Mouse (Mus musculus) CH12.LX (cell line): ENCODE results near the gene Mex3d. TPM values are rescaled to one million over a fixed set of nuclear protein-coding genes. Genes with fewer than 3 reads are reported as not detected.

Experiments
- DNase-seq: peaks from one replicate; pipeline ENCODE4 v3.0.0-alpha.2; 2013; ENCODE audit errors: extremely low read depth
- H3K27ac ChIP-seq: 2 replicates; pipeline ENCODE4 v1.5.1; 2012; ENCODE audit warnings: low read depth, mild to moderate bottlenecking, control low read depth, moderate library complexity; ENCODE audit not compliant: insufficient read depth
- H3K27me3 ChIP-seq: replicated peaks from 2 replicates; pipeline ENCODE3; 2012; ENCODE audit warnings: inconsistent platforms
- H3K36me3 ChIP-seq, 2 experiments: replicated peaks in 1 of 2; 2 replicates each; pipeline versions ENCODE3 to v1.6.1; 2012; ENCODE audit warnings: inconsistent platforms in 1 of 2, low read length in 1 of 2, mild to moderate bottlenecking in 1 of 2, mixed read lengths in 1 of 2, moderate library complexity in 1 of 2; ENCODE audit not compliant: control insufficient read depth in 1 of 2, insufficient read depth in 1 of 2
- H3K4me1 ChIP-seq, 2 experiments: 2 replicates each; pipeline ENCODE4 v1.6.1; 2012; ENCODE audit warnings: inconsistent platforms in 1 of 2, moderate library complexity in 1 of 2; ENCODE audit not compliant: insufficient read depth in 2 of 2, control insufficient read depth in 1 of 2
- H3K4me2 ChIP-seq: 2 replicates; pipeline ENCODE4 v1.6.1; 2012; ENCODE audit warnings: low read depth, mild to moderate bottlenecking, control low read depth; ENCODE audit not compliant: poor library complexity, insufficient read depth, severe bottlenecking
- H3K4me3 ChIP-seq, 3 experiments: fragments of 150-350 bp in 1 of 3; sonication (generic) in 1 of 3; replicated peaks in 1 of 3; 2 replicates each; pipeline versions ENCODE3 to v1.5.1; 2011 to 2012; ENCODE audit warnings: low read depth in 2 of 3, low read length in 2 of 3, mild to moderate bottlenecking in 2 of 3, moderate library complexity in 2 of 3, control low read depth in 1 of 3, improper control_type of control experiment in 1 of 3, inconsistent platforms in 1 of 3, mixed read lengths in 1 of 3; ENCODE audit not compliant: poor library complexity in 1 of 3
- H3K79me2 ChIP-seq: replicated peaks from 2 replicates; pipeline ENCODE4 v1.6.1; 2012; ENCODE audit warnings: mild to moderate bottlenecking, moderate library complexity; ENCODE audit not compliant: control insufficient read depth, poor library complexity, insufficient read depth, severe bottlenecking; ENCODE audit errors: extremely low read depth
- H3K9ac ChIP-seq: 2 replicates; pipeline ENCODE4 v1.6.1; 2012; ENCODE audit warnings: low read depth, mild to moderate bottlenecking, control low read depth, moderate library complexity; ENCODE audit not compliant: insufficient read depth
- H3K9me3 ChIP-seq: replicated peaks from 2 replicates; pipeline ENCODE3; 2012; ENCODE audit warnings: low read length, inconsistent platforms, mixed read lengths
- CTCF ChIP-seq, 2 experiments: IDR thresholded peaks in 1 of 2; conservative IDR thresholded peaks in 1 of 2; 2 replicates each; pipeline ENCODE4 v1.5.1; 2011 to 2012; ENCODE audit warnings: low read depth in 2 of 2, low read length in 2 of 2, improper control_type of control experiment in 1 of 2, inconsistent platforms in 1 of 2, mild to moderate bottlenecking in 1 of 2, moderate library complexity in 1 of 2
- ELF1 ChIP-seq: IDR thresholded peaks from 2 replicates; pipeline ENCODE4 v1.6.1; 2014; ENCODE audit warnings: low read depth, mild to moderate bottlenecking, inconsistent platforms, low read length, improper control_type of control experiment
- JUND ChIP-seq: conservative IDR thresholded peaks from 2 replicates; pipeline ENCODE4 v1.6.1; 2011; ENCODE audit warnings: low read depth, low read length, improper control_type of control experiment
- MAFK ChIP-seq: IDR thresholded peaks from 2 replicates; pipeline ENCODE4 v1.6.1; 2011; ENCODE audit warnings: low read length, improper control_type of control experiment; ENCODE audit not compliant: insufficient replicate concordance
- MAZ ChIP-seq: IDR thresholded peaks from 2 replicates; pipeline ENCODE4 v1.6.1; 2012; ENCODE audit warnings: low read depth, mild to moderate bottlenecking, inconsistent platforms, low read length, improper control_type of control experiment, moderate library complexity
- MXI1 ChIP-seq: IDR thresholded peaks from 2 replicates; pipeline ENCODE4 v1.6.1; 2011; ENCODE audit warnings: mild to moderate bottlenecking, low read depth, low read length, improper control_type of control experiment
- PAX5 ChIP-seq: IDR thresholded peaks from 2 replicates; pipeline ENCODE4 v1.6.1; 2012; ENCODE audit warnings: low read length, inconsistent platforms, mixed read lengths
- POLR2AphosphoS2 ChIP-seq: IDR thresholded peaks from 2 replicates; pipeline ENCODE4 v1.6.1; 2011; ENCODE audit warnings: low read depth, low read length, improper control_type of control experiment
- RAD21 ChIP-seq: IDR thresholded peaks from 2 replicates; pipeline ENCODE4 v1.6.1; 2011; ENCODE audit warnings: low read depth, mild to moderate bottlenecking, low read length, improper control_type of control experiment, moderate library complexity
- SIN3A ChIP-seq: IDR thresholded peaks from 2 replicates; pipeline ENCODE4 v1.6.1; 2012; ENCODE audit warnings: low read length, improper control_type of control experiment, inconsistent platforms
- SMC3 ChIP-seq: IDR thresholded peaks from 2 replicates; pipeline ENCODE4 v1.6.1; 2011; ENCODE audit warnings: low read depth, low read length, improper control_type of control experiment
- ZMIZ1 ChIP-seq: IDR thresholded peaks from 2 replicates; pipeline ENCODE4 v1.6.1; 2012; ENCODE audit warnings: low read depth, mild to moderate bottlenecking, inconsistent platforms, low read length, improper control_type of control experiment
- dilution Hi-C: fragments of 300-500 bp; cut with MboI; formaldehyde crosslinking; loops from 2 replicates; pipeline ENCODE4 v1.14.3; 2020; ENCODE audit warnings: low sequenced_read_pairs; ENCODE audit not compliant: extremely low pct_unique_long_range_greater_than_20kb, extremely low pct_ligation_motif_present
- in situ Hi-C: fragments of 300-500 bp; cut with MboI; formaldehyde crosslinking; loops from 3 replicates; pipeline ENCODE4 v1.14.3; 2019; ENCODE audit warnings: low sequenced_read_pairs, low pct_ligation_motif_present, low pct_unique_long_range_greater_than_20kb, mixed read lengths
- polyA plus RNA-seq: library from polyadenylated mRNA; unstranded; fragments of >175 nt; gene quantifications from 2 replicates; pipeline ENCODE4 v1.2.1, GENCODE M21; 2012; ENCODE audit warnings: low read depth; ENCODE audit not compliant: insufficient read length
- total RNA-seq, 2 experiments: library from RNA; depleted of rRNA; stranded (reverse); fragments of 300-350 nt in 1 of 2; fragments of >200 nt in 1 of 2; gene quantifications; 2 replicates each; pipeline ENCODE4 v1.2.3; 2012 to 2014

Mex3d gene
- total and polyA plus RNA-seq, 3 experiments = 5.9 to 8.5 (median 6.6) TPM

DNA sequence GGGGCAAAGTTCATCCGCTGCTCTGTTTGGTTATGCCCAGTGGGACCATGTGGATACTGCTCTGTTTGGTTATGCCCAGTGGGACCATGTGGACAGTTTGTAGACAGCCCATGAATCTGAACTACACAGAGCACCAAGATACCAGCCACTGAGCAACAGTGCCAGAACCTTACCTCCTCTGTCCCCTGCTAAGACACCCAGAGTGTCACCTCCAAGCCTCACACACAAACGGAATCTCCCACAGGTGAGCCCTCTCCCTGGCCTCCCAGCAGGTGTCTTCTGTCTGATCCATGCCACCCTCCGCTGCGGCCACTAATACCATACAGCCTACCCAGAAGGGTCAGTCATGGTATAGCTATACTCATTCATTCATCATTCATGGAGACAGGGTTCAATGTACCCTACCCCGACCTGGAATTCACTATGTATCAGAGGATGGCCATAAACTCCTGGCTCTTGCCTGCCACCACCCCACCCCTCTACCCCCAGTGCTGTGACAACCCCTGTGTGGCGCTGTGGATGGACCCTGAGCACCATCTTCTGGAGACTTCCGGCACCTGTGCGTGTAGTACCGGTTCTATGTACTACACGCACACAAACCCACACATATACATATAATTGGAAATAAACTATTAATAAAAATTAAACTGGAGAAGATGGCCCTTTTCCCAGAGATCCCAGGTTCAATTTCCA lies 18.2 kb upstream of the Mex3d start:
- peak overlapping the region; percentile 85 to 97 (median 95) for H3K4me3 ChIP-seq
- H3K4me2 ChIP-seq = peak overlapping the region; percentile 83
- H3K9me3 ChIP-seq = peaks cover 9% of the 10 kb centered on the region
- H3K9ac ChIP-seq = peak overlapping the region; percentile 81
- peaks cover 16 to 45% of the 10 kb centered on the region in 2 experiments for H3K4me1 ChIP-seq
- dilution Hi-C loops = no loop called here
- in situ Hi-C loops = no loop called here
- no peaks in the 10 kb centered on the region for H3K27me3 ChIP-seq
- H3K27ac ChIP-seq = no peak overlapping the region
- TF ChIP-seq SMC3 (peak; percentile 60), CTCF (conservative IDR thresholded peaks at IDR 0.05 in 1 of 2, IDR thresholded peaks at IDR 0.05 in 1 of 2; ENCODE audit: low read depth in 2 of 2, low read length in 2 of 2) (peak in 1 of 2 experiments; percentile 71; a peak in 2 of 4 replicates), MAZ (peak; percentile 44; the same call in 1 of the 2 replicates), RAD21 (peak; percentile 62), JUND (no peak), ZMIZ1 (no peak), MXI1 (peak; percentile 64), SIN3A (peak; percentile 55; the same call in 1 of the 2 replicates), ELF1 (0 out of 2 replicates have a peak, but pooled peaks have one; percentile 23)
- peak; percentile 46 for DNase-seq
- H3K36me3 ChIP-seq = peaks cover 52 to 73% of the 10 kb centered on the region in 2 experiments
- peaks cover 25% of the 10 kb centered on the region for H3K79me2 ChIP-seq

DNA sequence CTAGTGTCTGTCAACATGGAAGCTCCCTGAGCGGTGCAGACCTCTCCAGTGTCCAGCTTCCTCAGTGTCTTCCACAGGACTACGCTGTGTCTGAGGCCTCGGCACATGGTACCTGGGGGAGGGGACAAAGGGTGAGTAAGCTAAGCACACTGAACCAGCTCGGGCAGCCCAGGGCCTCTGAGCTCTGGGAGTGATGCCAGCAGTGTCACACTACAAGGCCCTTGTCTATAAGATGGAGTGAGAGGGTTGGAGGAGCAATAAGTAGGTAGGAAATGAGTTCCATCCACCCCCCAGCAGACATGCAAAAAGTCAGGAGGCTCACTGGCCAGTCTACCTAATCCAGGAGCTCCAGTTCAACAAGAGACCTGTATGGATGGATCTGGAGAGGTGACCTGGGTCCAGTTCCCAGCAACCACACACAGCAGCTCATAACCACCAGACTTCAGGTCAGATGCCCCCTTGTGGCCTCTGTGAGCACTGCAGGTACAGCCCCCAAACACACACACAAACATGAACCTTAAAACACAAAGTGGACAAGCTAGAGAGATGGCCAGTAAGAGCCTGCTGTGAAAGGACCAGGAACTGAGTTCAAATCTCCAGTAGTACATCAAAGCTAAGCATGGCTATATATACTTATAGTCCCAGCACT lies 15.7 kb upstream of the Mex3d start:
- in situ Hi-C loops = no loop called here
- no peak overlapping the region for H3K9ac ChIP-seq
- H3K4me1 ChIP-seq = peaks cover 20 to 48% of the 10 kb centered on the region in 2 experiments
- H3K79me2 ChIP-seq = peaks cover 25% of the 10 kb centered on the region
- H3K36me3 ChIP-seq = peaks cover 34 to 49% of the 10 kb centered on the region in 2 experiments
- H3K27me3 ChIP-seq = no peaks in the 10 kb centered on the region
- no peak overlapping the region for H3K27ac ChIP-seq
- no peak overlapping the region for H3K4me2 ChIP-seq
- H3K4me3 ChIP-seq = no peak overlapping the region
- peak; percentile 62 for TF ChIP-seq CTCF (conservative IDR thresholded peaks at IDR 0.05 in 1 of 2, IDR thresholded peaks at IDR 0.05 in 1 of 2; ENCODE audit: low read depth in 2 of 2, low read length in 2 of 2)
- no peak for TF ChIP-seq MXI1
- TF ChIP-seq SMC3 = peak; percentile 43
- TF ChIP-seq RAD21 = peak; percentile 17
- no peak for TF ChIP-seq PAX5
- peaks cover 9% of the 10 kb centered on the region for H3K9me3 ChIP-seq
- dilution Hi-C loops = no loop called here
- DNase-seq = no peak

DNA sequence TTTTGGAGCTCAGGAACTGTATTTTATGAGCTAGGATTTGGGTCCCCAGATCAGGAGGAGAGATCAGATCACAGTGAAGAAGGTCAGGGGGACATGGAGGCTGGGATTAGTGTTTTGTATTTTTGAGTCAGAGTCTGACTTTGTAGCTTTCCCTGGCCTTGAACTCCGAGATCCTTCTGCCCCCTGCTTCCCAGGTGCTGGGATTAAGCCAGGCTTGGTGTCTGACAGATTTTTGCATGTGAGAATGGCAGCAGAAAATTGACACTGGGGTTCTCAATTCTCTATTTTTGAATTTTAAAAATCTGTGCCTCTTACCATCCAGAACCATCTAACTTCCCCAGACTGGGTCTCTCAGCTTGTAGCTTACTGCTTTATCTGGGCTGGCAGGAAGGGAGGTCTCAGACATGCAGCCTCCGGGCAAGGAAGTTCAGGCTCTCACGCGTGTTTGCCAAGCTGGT lies 13.3 kb upstream of the Mex3d start:
- peak overlapping the region; percentile 76 for H3K4me2 ChIP-seq
- peaks cover 35% of the 10 kb centered on the region for H3K79me2 ChIP-seq
- H3K27me3 ChIP-seq = no peaks in the 10 kb centered on the region
- in situ Hi-C loops = no loop called here
- no peak for DNase-seq
- TF ChIP-seq MAFK (no peak), POLR2AphosphoS2 (0 out of 2 replicates have a peak, but pooled peaks have one; percentile 24)
- H3K36me3 ChIP-seq = peaks cover 37 to 56% of the 10 kb centered on the region in 2 experiments
- H3K9ac ChIP-seq = peak overlapping the region; percentile 78
- dilution Hi-C loops = no loop called here
- peaks cover 25 to 54% of the 10 kb centered on the region in 2 experiments for H3K4me1 ChIP-seq
- peaks cover 9% of the 10 kb centered on the region for H3K9me3 ChIP-seq
- peak overlapping the region in 2 of 3 experiments; percentile 60 to 63 for H3K4me3 ChIP-seq
- H3K27ac ChIP-seq = peak overlapping the region; percentile 89
